In genomic region chr9:30810843-30811242, GRCm38 (mm10) we compare ENCODE assay signal across 16 mouse cellular contexts.
A peak's percentile ranks its signal among the peaks of the same experiment; 100 is the strongest.
DNase-seq lines count a peak whose midpoint lies in the region; ATAC-seq lines count a peak whose summit lies in the region.
"Had no signal": no experiment of that assay in that cellular context is flagged by ENCODE, and none has a peak within 500 bp of the region (broad histone marks: within the 10 kb centered on the region; RNA-seq: fewer than 3 reads in every experiment).

No protein-coding gene starts in this region.

- ATAC-seq in heart, embryonic 13.5 days (ENCODE audit: extremely low read depth, insufficient number of reproducible peaks, low FRiP score, low TSS enrichment), result peak; percentile 19; the same call in 1 of the 2 replicates
- ATAC-seq in lung, embryonic 16.5 days (ENCODE audit: low read depth), result peak; percentile 15; the same call in 1 of the 2 replicates
- ATAC-seq: midbrain, embryonic 16.5 days had no signal

- H3K27me3 ChIP-seq in heart, embryonic 13.5 days (replicated peaks), result no peaks in the 10 kb centered on the region
- peaks cover 3% of the 10 kb centered on the region for H3K27me3 ChIP-seq in lung, embryonic 16.5 days (ENCODE audit: control insufficient read depth, insufficient read depth, low read depth, low read length)
- H3K27me3 ChIP-seq: forebrain, embryonic 12.5 days; neural tube, embryonic 13.5 days had no signal

- no peaks in the 10 kb centered on the region for H3K36me3 ChIP-seq in heart, embryonic 13.5 days
- H3K36me3 ChIP-seq in lung, embryonic 16.5 days (ENCODE audit: control insufficient read depth, insufficient read depth, low read length), result no peaks in the 10 kb centered on the region
- H3K36me3 ChIP-seq: forebrain, embryonic 12.5 days; lung, embryonic 15.5 days; neural tube, embryonic 13.5 days had no signal

- H3K4me2 ChIP-seq in heart, embryonic 13.5 days, result no peak overlapping the region
- no peak overlapping the region for H3K4me2 ChIP-seq in lung, embryonic 16.5 days (ENCODE audit: low read depth, low read length)
- H3K4me2 ChIP-seq: forebrain, embryonic 12.5 days; lung, embryonic 15.5 days; neural tube, embryonic 13.5 days had no signal

- H3K27ac ChIP-seq in heart, embryonic 13.5 days (replicated peaks), result peak overlapping the region; percentile 64
- H3K27ac ChIP-seq in lung, embryonic 16.5 days (ENCODE audit: low read length), result no peak overlapping the region
- H3K27ac ChIP-seq: forebrain, embryonic 12.5 days; lung, embryonic 15.5 days; neural tube, embryonic 13.5 days had no signal

- no peaks in the 10 kb centered on the region for H3K9me3 ChIP-seq in heart, embryonic 13.5 days
- no peaks in the 10 kb centered on the region for H3K9me3 ChIP-seq in lung, embryonic 16.5 days (ENCODE audit: control insufficient read depth, low read length)
- H3K9me3 ChIP-seq: forebrain, embryonic 12.5 days; lung, embryonic 15.5 days; neural tube, embryonic 13.5 days had no signal

- no peak for DNase-seq in heart, adult 18-20 months
- no peak for DNase-seq in lung, postnatal 14 days
- DNase-seq in embryo, embryonic 11 days, result peak; percentile 56
- peak; percentile 75 for DNase-seq in mesoderm, embryonic 11.5 days (ENCODE audit: low read depth, low spot score)
- DNase-seq in ovary, postnatal 14 days (ENCODE audit: low spot score), result no peak
- DNase-seq: cerebellum, postnatal 10 days; gastrocnemius, postnatal 36 days; kidney, postnatal 36 days; liver; thymus, adult 2 months had no signal

- H3K9ac ChIP-seq in heart, embryonic 13.5 days, result no peak overlapping the region
- no peak overlapping the region for H3K9ac ChIP-seq in lung, embryonic 16.5 days (ENCODE audit: low read length)
- H3K9ac ChIP-seq: forebrain, embryonic 12.5 days; lung, embryonic 15.5 days; neural tube, embryonic 13.5 days had no signal

- no peak overlapping the region for H3K4me3 ChIP-seq in heart, embryonic 13.5 days
- H3K4me3 ChIP-seq in lung, embryonic 16.5 days (ENCODE audit: low read length), result no peak overlapping the region
- H3K4me3 ChIP-seq: forebrain, embryonic 12.5 days; lung, embryonic 15.5 days; neural tube, embryonic 13.5 days had no signal

- 0% methylated on average over 1 of the region's 1 CpGs for WGBS in heart, embryonic 13.5 days
- WGBS in lung, embryonic 16.5 days, result 27% methylated on average over 1 of the region's 1 CpGs

- H3K4me1 ChIP-seq in heart, embryonic 13.5 days, result peaks cover 40% of the 10 kb centered on the region
- peaks cover 9% of the 10 kb centered on the region; the same call in 1 of the 2 replicates for H3K4me1 ChIP-seq in lung, embryonic 16.5 days (replicated peaks; ENCODE audit: control insufficient read depth, insufficient read depth, low read length)

Comparison
In these comparisons a context has a peak if more than half of its experiments do, and no peak if none do; other contexts are left out.
1. DNase-seq: peak in embryo, embryonic 11 days (single experiment) and mesoderm, embryonic 11.5 days (single experiment); none in heart, adult 18-20 months (0 of 2), lung, postnatal 14 days (single experiment) and ovary, postnatal 14 days (single experiment).